Mouse (Mus musculus) thymus, postnatal 10 days (tissue): ENCODE data around the gene Mocs1.

ENCODE experiments used
- DNase-seq, 2 experiments: peaks; one replicate each; pipeline ENCODE4 v3.0.0; 2021; ENCODE audit warnings: low spot score in 2 of 2

Gene Mocs1

DNA sequence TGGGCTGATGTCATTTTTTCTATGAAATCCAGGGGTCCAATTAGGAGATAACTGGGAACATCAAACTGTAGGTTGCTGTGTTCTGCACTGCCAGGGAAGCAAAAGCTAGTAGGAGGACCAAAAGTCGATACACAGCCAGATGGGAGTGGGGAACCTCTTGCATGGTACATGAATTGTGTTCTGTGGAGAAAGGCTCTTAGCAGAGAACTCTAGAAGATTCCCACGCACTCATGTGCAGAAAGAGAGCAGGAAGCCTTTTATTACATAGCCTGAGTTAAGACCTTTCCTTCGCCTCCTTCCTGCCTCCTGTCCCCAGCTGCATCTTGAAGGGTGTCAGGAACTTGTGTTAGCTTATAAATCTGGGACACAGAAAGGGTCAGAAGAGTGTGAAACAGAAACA is 53.7 kb downstream of the Mocs1 start:
- DNase-seq = no peak

DNA sequence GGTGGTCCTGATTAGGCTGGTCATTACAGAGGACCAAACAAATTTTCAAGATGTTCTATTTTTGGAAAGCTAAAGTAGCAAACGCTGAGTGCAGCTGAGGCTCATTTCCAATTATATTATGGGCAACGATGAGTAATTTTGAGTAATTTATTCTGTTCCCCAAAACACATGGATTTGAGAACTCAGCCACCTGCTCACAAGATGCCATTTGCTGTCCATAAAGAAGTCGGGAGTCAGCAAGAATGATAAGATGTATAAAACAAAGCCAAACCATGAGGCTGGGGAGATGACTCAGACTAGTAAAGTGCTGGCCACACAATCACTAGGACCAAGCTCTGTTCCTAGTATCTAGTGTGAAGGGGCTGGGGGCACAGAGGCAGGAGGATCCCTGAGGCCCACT is 56.3 kb downstream of the Mocs1 start:
- DNase-seq = no peak

- DNase-seq = no peak
Measured at GRCm38 (mm10) chr17:49489098-49489497, 60.9 kb downstream of the Mocs1 start.

- DNase-seq = no peak
Measured at GRCm38 (mm10) chr17:49493276-49493675, 65.1 kb downstream of the Mocs1 start.

DNA sequence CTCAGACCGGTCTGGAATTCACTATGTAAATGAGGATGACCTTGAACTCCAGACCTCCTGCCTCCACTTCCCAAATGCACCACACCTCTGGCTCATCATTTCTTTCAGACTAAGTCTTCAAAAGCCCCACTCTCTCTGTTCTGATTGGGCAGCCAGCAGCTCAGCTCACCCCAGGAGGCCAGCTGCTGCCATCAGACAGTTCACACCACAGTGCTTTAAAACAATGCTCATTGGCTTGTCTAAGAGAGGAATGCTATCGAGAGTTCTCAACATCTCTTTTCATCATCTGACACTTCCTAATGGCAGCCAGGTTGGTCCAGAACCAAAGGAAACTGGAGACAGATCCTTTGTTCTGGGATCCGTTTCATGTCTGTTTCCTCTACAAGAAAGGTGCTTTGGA is 70.0 kb downstream of the Mocs1 start:
- no peak for DNase-seq

DNA sequence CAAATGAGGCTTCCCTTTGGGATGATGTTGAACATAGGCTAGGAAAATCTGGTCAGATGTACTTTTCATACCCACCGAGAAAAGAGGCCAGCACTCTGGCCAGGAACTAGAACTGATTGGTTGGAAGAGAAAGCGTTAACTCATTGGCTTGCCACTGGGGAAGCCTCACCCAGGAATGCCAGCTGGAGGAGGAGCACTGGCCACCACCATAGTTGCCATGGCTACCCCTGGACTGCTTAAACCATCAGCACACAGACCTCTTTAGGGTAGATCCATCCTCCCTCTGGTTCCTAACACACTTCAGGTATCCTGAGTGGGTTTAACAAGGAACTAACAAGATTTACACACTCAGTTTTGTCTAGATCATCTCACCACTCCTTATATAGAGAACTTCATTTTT is 71.5 kb downstream of the Mocs1 start:
- no peak for DNase-seq

DNA sequence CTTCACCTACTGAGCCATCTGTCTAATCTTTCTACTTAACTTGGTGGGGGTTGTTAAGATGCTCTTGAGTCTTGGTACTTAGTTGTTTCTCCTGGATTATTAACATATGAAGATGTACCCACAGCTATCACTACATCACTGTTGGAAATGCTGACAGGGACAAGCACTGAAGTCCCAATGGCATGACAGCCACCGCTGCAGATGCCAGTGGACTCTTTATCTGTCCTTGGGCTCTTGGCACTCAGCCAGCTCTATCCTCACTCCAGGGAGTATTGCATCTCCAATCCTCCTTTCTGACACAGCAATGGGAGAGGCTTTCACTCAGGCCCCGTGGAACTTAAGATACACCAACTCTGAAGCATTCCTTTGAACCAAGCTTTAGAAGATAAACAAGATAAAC is 72.1 kb downstream of the Mocs1 start:
- DNase-seq = no peak

DNA sequence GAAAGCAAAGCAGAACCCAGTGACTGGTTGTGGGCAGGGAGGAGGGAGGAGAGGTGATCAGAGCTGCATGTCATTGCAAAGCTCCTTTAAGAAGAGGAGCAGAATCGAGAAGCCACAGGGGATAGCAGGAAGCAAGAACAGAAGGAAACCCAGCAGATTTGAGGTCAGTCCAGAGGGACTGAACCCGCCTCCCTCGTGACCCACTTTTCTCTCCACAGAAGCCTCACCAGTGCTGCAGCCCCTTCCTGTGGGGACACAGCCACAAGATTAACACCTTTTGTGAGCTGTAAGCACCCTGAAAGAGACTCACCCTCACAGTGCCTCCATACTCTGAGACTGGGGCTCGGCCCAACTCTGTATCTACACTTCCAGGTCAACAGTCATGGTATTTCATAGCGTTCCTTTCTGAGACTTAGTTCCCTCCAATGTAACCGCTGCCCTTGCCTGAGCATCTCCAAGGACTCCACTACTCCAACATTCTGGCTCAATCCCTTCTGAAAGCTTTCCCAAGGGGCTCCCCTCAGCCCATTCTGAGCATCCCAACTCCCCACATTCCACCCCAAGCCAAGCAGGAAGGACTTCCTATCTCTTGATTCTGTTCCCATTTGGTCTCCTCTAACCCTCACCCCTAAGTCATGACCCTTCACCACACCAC is 75.2 kb downstream of the Mocs1 start:
- no peak for DNase-seq
